Mouse (Mus musculus): Measurements from ENCODE around the gene Pced1b. TPM values are rescaled to one million over a fixed set of nuclear protein-coding genes. Genes with fewer than 3 reads are reported as not detected.

The Pced1b gene
- total and polyA plus RNA-seq, 3 experiments: 6.6 to 36.5 TPM; not detected in 1

- no peak for TF ChIP-seq JUND (IDR thresholded peaks at IDR 0.05; ENCODE audit: low read depth, low read length)
- H3K36me3 ChIP-seq (ENCODE audit: control insufficient read depth in 1 of 2, insufficient read depth in 2 of 2, low read length in 2 of 2): peaks cover 0 to 27% of the 10 kb centered on the region in 2 experiments; a peak in 2 of 4 replicates
- peak; percentile 54 for DNase-seq (ENCODE audit: low read depth, low spot score)
- peaks cover 22 to 42% of the 10 kb centered on the region in 2 experiments for H3K4me1 ChIP-seq (ENCODE audit: control insufficient read depth in 1 of 2, insufficient read depth in 2 of 2, low read length in 2 of 2)
- H3K9me3 ChIP-seq (replicated peaks; ENCODE audit: insufficient read depth, low read length): no peaks in the 10 kb centered on the region
- no peak overlapping the region for H3K4me3 ChIP-seq (ENCODE audit: control insufficient read depth in 1 of 2, insufficient read depth in 1 of 2, low read depth in 2 of 2, low read length in 2 of 2)
- no peaks in the 10 kb centered on the region; the same call in 1 of the 2 replicates for H3K79me2 ChIP-seq (ENCODE audit: control insufficient read depth, insufficient read depth, low read length, poor library complexity)
- H3K27ac ChIP-seq (ENCODE audit: control insufficient read depth, low read depth, low read length): no peak overlapping the region
- no peak overlapping the region for H3K9ac ChIP-seq (ENCODE audit: control insufficient read depth, low read depth, low read length, poor library complexity, severe bottlenecking)
- no peaks in the 10 kb centered on the region for H3K27me3 ChIP-seq (ENCODE audit: control insufficient read depth in 1 of 2, insufficient read depth in 2 of 2, low read length in 2 of 2)
Observed at GRCm38 (mm10) chr15:97345917-97346316, 99.0 kb downstream of the Pced1b start.

GRCm38 (mm10) chr15:97346413-97346812, 99.5 kb downstream of the Pced1b start:
- Histone ChIP-seq H3K27me3 (ENCODE audit: control insufficient read depth in 1 of 2, insufficient read depth in 2 of 2, low read length in 2 of 2) (no peaks in the 10 kb centered on the region), H3K9ac (ENCODE audit: control insufficient read depth, low read depth, low read length, poor library complexity, severe bottlenecking) (no peak overlapping the region), H3K9me3 (replicated peaks; ENCODE audit: insufficient read depth, low read length) (no peaks in the 10 kb centered on the region), H3K27ac (ENCODE audit: control insufficient read depth, low read depth, low read length) (no peak overlapping the region), H3K4me3 (ENCODE audit: control insufficient read depth in 1 of 2, insufficient read depth in 1 of 2, low read depth in 2 of 2, low read length in 2 of 2) (no peak overlapping the region), H3K4me1 (ENCODE audit: control insufficient read depth in 1 of 2, insufficient read depth in 2 of 2, low read length in 2 of 2) (peaks cover 25 to 45% of the 10 kb centered on the region in 2 experiments), H3K36me3 (ENCODE audit: control insufficient read depth in 1 of 2, insufficient read depth in 2 of 2, low read length in 2 of 2) (peaks cover 0 to 31% of the 10 kb centered on the region in 2 experiments; a peak in 2 of 4 replicates), H3K79me2 (ENCODE audit: control insufficient read depth, insufficient read depth, low read length, poor library complexity) (no peaks in the 10 kb centered on the region; the same call in 1 of the 2 replicates)
- DNase-seq (ENCODE audit: low read depth, low spot score): no peak
- no peak for TF ChIP-seq MYB (IDR thresholded peaks at IDR 0.05; ENCODE audit: low read depth, low read length)
- TF ChIP-seq ZC3H11A (IDR thresholded peaks at IDR 0.05; ENCODE audit: low read depth, low read length): no peak
- no peak for TF ChIP-seq NELFE (IDR thresholded peaks at IDR 0.05; ENCODE audit: low read depth, low read length)
- TF ChIP-seq TBP (IDR thresholded peaks at IDR 0.05; ENCODE audit: low read depth, low read length): no peak
- no peak for TF ChIP-seq ZNF384 (IDR thresholded peaks at IDR 0.05; ENCODE audit: low read depth, low read length)
- TF ChIP-seq NRF1 (IDR thresholded peaks at IDR 0.05; ENCODE audit: insufficient read depth, low read depth, low read length, poor library complexity, severe bottlenecking): no peak
- no peak for TF ChIP-seq MAFK (IDR thresholded peaks at IDR 0.05; ENCODE audit: borderline replicate concordance, low read depth, low read length)
- no peak for TF ChIP-seq POLR2A (IDR thresholded peaks at IDR 0.05; ENCODE audit: control insufficient read depth in 1 of 2, insufficient read depth in 1 of 2, low read depth in 1 of 2, low read length in 2 of 2, poor library complexity in 1 of 2)

GRCm38 (mm10) chr15:97346897-97347296, 100.0 kb downstream of the Pced1b start:
- Histone ChIP-seq H3K79me2 (ENCODE audit: control insufficient read depth, insufficient read depth, low read length, poor library complexity) (no peaks in the 10 kb centered on the region; the same call in 1 of the 2 replicates), H3K4me3 (ENCODE audit: control insufficient read depth in 1 of 2, insufficient read depth in 1 of 2, low read depth in 2 of 2, low read length in 2 of 2) (no peak overlapping the region), H3K27ac (ENCODE audit: control insufficient read depth, low read depth, low read length) (no peak overlapping the region), H3K36me3 (ENCODE audit: control insufficient read depth in 1 of 2, insufficient read depth in 2 of 2, low read length in 2 of 2) (peaks cover 0 to 32% of the 10 kb centered on the region in 2 experiments; a peak in 2 of 4 replicates), H3K4me1 (ENCODE audit: control insufficient read depth in 1 of 2, insufficient read depth in 2 of 2, low read length in 2 of 2) (peaks cover 25 to 43% of the 10 kb centered on the region in 2 experiments), H3K9me3 (replicated peaks; ENCODE audit: insufficient read depth, low read length) (no peaks in the 10 kb centered on the region), H3K9ac (ENCODE audit: control insufficient read depth, low read depth, low read length, poor library complexity, severe bottlenecking) (no peak overlapping the region), H3K27me3 (ENCODE audit: control insufficient read depth in 1 of 2, insufficient read depth in 2 of 2, low read length in 2 of 2) (no peaks in the 10 kb centered on the region)
- no peak for TF ChIP-seq MXI1 (IDR thresholded peaks at IDR 0.05; ENCODE audit: low read depth, low read length)
- TF ChIP-seq ZMIZ1 (IDR thresholded peaks at IDR 0.05; ENCODE audit: low read depth, low read length): no peak
- TF ChIP-seq ELF1 (IDR thresholded peaks at IDR 0.05; ENCODE audit: low read depth, low read length): no peak
- TF ChIP-seq ZC3H11A (IDR thresholded peaks at IDR 0.05; ENCODE audit: low read depth, low read length): no peak
- TF ChIP-seq CTCF (IDR thresholded peaks at IDR 0.05 in 2 of 3, conservative IDR thresholded peaks at IDR 0.05 in 1 of 3; ENCODE audit: control insufficient read depth in 1 of 3, insufficient read depth in 1 of 3, low read depth in 2 of 3, low read length in 3 of 3, poor library complexity in 1 of 3, severe bottlenecking in 1 of 3): no peak
- no peak for TF ChIP-seq MYC (IDR thresholded peaks at IDR 0.05; ENCODE audit: low read depth, low read length)
- TF ChIP-seq MAFK (IDR thresholded peaks at IDR 0.05; ENCODE audit: borderline replicate concordance, low read depth, low read length): no peak
- no peak for TF ChIP-seq E2F4 (IDR thresholded peaks at IDR 0.05; ENCODE audit: borderline replicate concordance, low read depth, low read length)
- TF ChIP-seq POLR2AphosphoS2 (IDR thresholded peaks at IDR 0.05; ENCODE audit: low read length): no peak
- no peak for DNase-seq (ENCODE audit: low read depth, low spot score)
